Comparison of ENCODE assay signal across 19 mouse cellular contexts in genomic region chr3:101258976-101259375, GRCm38 (mm10). TPM values are rescaled to one million over a fixed set of nuclear protein-coding genes. Genes with fewer than 3 reads are reported as not detected.
"Had no signal": no experiment of that assay in that cellular context is flagged by ENCODE, and none has a peak within 500 bp of the region (broad histone marks: within the 10 kb centered on the region; RNA-seq: fewer than 3 reads in every experiment).

No protein-coding gene starts in this region.

- ATAC-seq: liver, postnatal 0 days; lung, postnatal 0 days; midbrain, embryonic 13.5 days; midbrain, embryonic 15.5 days had no signal

- H3K4me1 ChIP-seq: liver, embryonic 15.5 days; lung, embryonic 15.5 days; megakaryocyte, embryonic 14.5 days; midbrain, embryonic 13.5 days; midbrain, embryonic 15.5 days; neural tube, embryonic 12.5 days; stomach, embryonic 15.5 days had no signal

- H3K27me3 ChIP-seq: liver, embryonic 15.5 days; lung, embryonic 15.5 days; midbrain, embryonic 13.5 days; midbrain, embryonic 15.5 days; neural tube, embryonic 12.5 days; stomach, embryonic 15.5 days had no signal

- H3K9ac ChIP-seq: liver, embryonic 15.5 days; liver, postnatal 0 days; lung, embryonic 15.5 days; midbrain, embryonic 13.5 days; midbrain, embryonic 15.5 days; neural tube, embryonic 12.5 days; stomach, embryonic 15.5 days had no signal

- DNase-seq: liver, postnatal 0 days; lung, adult 2 months; lung, postnatal 14 days; lung, postnatal 36 days; right cerebral cortex, postnatal 25 days; thymus, adult 18-20 months; thymus, postnatal 14 days; thymus, postnatal 36 days had no signal

- H3K4me3 ChIP-seq: liver, embryonic 15.5 days; lung, embryonic 15.5 days; megakaryocyte, embryonic 14.5 days; midbrain, embryonic 13.5 days; midbrain, embryonic 15.5 days; neural tube, embryonic 12.5 days; stomach, embryonic 15.5 days had no signal

- H3K4me2 ChIP-seq: liver, embryonic 15.5 days; lung, embryonic 15.5 days; midbrain, embryonic 11.5 days; midbrain, embryonic 13.5 days; midbrain, embryonic 15.5 days; neural tube, embryonic 12.5 days; stomach, embryonic 15.5 days had no signal

- H3K36me3 ChIP-seq: liver, embryonic 15.5 days; lung, embryonic 15.5 days; midbrain, embryonic 13.5 days; midbrain, embryonic 15.5 days; neural tube, embryonic 12.5 days; stomach, embryonic 15.5 days had no signal

- H3K9me3 ChIP-seq: liver, embryonic 15.5 days; lung, embryonic 15.5 days; midbrain, embryonic 13.5 days; midbrain, embryonic 15.5 days; neural tube, embryonic 12.5 days; stomach, embryonic 15.5 days had no signal

- H3K27ac ChIP-seq: liver, embryonic 15.5 days; lung, embryonic 15.5 days; macrophage; midbrain, embryonic 13.5 days; midbrain, embryonic 15.5 days; neural tube, embryonic 12.5 days; stomach, embryonic 15.5 days; stomach, postnatal 0 days had no signal

RNA-seq across cellular contexts. Expression of gene Cd2, which starts 28.8 kb away (rescaled TPM):
- polyA plus RNA-seq: midbrain, embryonic 11.5 days; midbrain, embryonic 15.5 days; neural tube, embryonic 12.5 days; stomach, postnatal 0 days had no signal
